Mouse (Mus musculus): ENCODE measurements around the gene Rab33b.

Rab33b gene

DNA sequence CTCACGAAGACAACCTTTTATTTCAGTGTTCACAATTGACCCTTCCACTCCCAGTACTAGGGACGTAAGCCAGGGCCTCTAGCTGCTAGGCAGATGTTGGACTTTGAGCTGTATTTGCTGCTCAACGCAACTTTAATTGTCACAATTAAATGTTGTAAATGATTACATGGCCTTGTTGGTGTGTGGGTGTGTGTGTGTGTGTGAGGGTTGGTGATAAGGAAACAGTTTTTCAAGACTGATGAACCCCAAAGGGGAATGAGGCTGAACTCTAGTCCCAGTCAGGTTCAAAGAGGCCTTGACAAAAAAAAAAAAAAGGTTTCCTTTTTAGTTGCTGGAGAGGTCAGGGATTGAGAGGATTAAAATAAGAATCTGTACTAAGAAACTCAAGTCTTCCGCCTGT lies 33.7 kb downstream of the Rab33b start:
- no peak for DNase-seq

DNA sequence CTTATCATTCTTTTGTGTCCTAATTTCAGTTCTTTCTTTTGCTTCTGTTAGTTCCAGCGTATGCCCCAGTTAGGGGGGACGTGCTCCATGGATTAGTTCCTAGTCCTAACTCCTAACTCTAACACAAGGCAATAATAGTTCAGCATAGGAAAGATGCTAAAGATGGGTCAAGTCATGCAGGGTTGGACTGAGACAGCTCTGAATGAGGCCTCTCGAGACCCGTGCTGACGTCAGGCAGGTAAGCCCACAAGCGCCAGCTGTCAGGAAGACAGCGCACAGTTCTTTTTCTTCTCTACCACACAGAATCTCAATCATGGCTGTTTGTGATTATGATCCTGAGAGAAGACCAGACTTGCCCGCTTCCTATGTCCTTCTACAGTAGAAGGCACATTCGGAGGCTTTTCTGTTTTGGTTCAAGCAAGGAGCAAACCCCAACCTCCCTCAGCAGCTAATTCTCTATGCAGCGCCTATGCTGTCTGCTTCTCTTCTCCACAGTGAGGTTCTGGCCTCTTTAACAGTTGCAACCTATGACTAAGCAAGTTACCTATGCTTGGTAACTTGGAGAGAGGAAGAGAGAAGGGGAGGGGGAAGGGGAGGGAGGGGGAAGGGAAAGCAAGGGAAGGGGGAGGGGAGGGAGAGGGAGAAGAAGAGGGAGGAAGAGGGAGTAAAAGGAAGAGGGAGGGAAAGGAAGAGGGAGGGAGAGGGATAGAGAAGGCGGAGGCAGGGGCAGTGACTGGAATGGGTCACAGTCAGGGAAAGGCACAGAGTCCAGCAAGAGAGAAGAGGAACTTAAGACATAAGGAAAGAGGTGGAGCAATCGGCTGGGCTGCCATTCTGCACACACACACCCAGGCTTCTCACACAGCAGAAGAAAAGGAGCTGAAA lies 34.4 kb downstream of the Rab33b start:
- DNase-seq: peak; percentile 15

DNA sequence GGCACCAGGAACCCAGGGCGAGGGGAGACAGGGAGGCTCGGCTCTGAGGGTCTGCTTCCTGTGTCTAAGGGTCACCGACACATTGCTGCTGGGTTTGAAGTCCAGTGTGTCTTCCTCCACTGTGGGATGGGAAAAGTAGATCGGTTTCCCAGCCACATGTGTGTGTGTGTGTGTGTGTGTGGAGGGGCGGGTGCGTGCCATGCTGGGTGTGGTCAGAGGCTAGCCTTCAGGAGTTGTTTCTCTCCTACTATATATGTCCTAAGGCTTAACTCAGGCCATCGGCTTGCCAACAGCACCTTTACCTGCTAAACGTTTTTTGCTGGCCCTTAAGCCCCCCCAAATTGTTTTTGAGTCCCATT lies 35.0 kb downstream of the Rab33b start:
- peak; percentile 45 for DNase-seq

DNA sequence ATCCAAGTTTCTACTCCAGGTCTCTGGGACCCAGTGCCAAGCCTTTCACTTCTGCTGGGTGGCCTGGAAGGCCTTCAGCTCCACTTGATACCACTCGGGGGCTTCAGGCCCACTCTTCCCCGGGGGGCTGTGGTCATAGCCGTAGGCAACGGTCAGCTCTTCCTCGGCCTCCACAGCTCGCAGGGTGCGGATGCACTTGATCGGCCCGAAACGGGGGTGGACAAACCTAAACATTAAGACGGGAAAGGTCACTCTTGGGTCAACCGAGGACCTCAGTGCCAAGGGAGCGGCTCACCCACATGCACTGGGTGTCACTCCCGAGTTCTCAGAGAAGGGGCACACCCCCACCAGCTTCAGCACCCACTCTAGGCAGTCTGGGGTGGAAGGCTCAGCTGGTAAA lies 37.5 kb downstream of the Rab33b start:
- DNase-seq: no peak

DNA sequence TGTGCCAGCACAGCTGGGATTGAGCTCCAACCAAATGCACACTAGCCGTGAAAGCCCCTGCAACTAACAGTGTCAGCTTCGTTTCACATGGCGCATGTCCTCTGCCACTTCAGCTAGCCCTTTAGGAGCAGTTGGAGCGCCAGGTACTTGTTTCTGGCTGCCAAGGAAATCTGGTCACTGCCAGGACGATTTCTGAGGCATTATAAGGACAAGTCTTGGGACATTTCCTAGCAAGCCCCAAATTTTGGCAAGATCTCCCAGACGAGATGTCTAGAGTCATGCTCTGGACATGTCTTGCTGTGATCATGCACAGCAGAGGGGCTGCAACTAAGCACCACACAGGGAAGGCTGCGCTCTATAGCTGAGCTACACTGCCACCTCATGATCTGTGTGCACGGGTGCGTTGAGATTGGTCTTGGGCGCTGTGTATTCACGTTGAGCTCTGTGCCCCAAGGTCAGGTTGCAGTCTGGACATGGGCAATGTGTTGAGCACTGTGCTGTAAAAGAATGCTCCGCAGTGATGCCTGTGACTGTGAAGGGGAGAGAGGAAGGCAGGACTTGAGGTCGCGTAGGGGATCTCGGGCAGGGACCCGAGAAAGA lies 41.6 kb downstream of the Rab33b start:
- no peak for DNase-seq

DNA sequence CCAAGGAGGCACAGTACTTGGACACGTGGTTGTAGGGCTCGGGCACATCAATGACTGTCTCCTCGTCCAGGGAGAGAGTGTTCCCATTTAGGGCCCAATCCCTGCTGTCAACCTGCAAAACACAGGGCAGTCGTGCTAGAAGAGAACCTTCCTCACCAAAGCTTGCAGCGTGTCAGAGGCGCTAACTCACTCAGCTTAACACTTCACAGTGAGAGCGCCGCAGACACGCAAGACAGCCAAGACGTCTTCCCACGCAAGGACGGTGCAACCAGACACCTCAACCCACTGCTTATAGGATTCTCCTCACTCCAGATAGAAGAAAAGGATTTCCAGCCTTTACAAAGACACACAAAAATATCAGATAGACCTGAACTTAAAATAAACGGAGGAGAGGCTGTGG lies 43.2 kb downstream of the Rab33b start:
- no peak for DNase-seq

DNA sequence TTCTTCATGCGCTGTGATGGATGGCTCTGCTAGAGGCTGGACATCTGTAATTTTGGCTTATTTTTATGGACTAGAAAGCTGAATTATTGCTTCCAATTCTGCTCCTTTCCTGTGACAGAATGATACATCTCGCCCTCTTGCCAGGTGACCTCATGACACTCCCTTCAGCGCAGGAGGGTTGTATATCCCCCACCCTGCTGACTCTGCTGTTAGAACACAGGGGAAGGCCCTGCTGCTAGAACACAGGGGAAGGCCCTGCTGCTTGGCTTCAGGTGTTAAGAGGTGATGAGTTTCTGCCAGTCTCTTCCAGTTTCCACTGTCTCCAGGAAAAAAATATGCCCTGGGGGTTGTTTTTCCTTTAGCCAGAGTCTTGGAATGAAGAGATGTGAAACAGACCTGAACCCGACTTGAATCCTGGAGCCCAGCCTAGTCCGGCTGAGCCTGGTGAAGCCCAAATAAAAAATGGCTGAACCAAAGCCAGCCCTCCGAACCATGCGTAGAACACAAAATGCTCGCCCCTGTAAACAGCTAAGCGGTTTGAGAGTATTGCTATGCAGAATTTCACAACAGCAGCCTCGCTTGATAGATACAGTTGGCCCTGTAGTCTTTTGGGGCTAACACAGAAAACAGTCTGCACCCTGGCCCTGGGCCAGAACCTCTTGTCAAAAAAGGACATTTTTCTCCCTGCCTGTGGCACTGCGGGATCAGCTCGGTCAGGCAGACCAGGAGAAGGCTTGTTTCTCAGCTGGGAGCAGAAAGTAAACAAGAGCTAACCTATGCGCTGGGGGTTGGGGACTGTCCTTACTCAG lies 48.0 kb downstream of the Rab33b start:
- DNase-seq: peak; percentile 30

DNA sequence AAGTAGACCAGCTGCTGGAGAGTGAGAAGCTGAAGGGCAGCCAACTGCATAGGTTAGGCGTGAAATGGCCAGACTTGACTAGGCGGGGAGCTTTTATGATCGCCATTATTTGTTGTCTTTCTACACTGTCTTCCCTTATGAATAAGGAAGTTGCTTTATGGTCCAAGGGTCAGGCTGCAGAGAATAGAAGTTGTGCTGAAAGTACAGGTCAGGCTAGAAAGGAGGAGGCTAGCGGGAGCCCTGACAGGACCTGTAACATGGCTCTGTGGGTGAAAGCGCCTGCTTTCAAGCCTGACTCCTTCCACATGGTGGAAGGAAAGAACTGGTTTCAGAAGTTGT lies 48.5 kb downstream of the Rab33b start:
- no peak for DNase-seq

DNA sequence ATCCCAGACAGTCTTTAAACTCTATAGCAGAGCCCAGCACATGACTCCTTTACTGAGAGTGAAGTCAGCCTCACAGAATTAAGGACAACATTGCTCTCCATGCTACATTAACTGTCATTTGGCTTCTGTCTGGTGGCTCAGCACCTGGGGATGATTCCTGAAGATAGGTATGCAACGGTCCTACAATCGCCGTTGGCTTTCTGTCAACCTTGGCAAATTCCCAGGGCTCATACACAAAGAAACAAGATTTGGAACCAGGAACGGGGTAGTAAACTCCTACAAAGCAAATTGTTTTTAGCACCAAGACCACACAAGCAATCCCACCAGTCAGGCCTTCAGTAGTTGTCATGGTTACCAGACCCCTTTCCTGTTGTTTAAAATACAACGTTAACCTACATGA lies 49.9 kb downstream of the Rab33b start:
- DNase-seq: no peak

DNA sequence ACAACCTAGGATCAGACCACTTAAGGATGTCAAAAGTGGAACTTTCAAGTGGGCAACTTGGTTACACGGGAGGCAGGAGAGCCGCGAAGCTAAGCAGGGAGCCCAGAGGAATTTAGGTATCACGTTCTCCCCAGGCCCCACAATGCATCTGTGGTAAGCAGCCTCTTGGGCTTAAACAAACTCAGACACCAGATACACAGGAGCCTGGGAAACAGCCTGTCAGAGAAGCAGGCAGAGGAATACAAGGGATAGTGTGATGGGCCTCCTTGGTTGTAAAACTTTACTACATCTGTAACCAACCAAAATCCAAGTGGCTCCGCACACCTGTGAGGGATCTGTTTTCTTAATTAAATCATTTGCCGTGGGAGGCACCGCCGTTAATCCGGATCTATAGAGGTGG lies 50.3 kb downstream of the Rab33b start:
- DNase-seq: no peak

DNA sequence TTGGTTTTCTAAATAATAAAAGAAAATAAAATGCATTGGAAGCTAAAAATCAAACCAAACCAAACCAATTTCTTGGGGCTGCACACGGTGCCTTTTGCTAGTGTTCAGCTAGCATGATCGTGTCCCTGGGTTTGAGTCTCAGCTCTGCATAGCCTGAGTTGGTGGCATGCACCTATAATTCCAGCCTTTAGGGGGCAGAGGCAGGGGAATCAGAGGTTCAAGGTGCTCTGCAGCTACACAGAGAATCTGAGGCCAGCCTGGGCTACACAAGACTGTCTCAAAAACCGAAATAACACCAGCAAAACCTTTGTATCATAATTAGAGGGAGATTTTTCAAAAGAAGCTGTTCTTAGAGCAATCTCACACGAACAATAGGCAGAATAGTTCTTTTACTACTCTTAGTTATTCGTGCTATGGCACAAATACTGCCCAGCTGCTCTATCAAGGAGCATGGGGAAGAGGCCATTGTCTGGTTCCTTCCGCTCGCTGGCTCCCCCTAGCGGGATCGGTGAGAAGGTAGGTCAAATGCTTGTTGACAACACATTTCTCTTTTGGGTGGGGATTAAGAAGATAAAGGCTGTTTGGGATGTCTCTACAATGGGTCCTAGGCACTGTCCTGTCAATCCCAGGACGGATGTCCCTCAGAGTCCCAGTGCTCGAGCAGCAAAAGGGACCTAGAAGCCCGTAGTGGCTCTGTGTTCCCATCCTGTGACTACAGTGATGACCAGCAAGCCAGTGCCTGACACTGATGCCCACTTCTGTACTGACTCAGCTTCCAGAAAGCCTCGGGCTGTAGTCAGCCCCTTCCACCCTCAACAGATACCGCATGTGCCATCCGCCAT lies 56.1 kb downstream of the Rab33b start:
- DNase-seq: peak; percentile 87

DNA sequence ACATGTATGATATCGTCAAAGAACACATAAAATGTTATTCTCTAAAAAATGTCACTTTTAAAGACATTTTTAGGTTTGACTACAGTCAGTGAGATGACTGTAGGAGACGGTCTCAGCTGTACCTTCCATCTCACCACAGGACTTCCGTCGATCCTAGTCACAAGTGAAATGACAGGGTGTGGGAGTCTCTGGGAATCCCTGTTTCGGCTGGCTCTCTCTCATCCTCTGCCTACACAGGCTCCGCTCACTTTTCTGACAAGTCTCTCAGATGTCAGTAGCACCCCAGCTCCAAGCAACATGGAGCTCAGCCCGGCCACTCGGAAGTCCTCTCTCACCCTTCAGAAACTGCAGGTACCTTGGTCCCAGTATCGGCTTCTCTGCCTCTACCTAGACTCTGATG lies 56.9 kb downstream of the Rab33b start:
- DNase-seq: no peak

DNA sequence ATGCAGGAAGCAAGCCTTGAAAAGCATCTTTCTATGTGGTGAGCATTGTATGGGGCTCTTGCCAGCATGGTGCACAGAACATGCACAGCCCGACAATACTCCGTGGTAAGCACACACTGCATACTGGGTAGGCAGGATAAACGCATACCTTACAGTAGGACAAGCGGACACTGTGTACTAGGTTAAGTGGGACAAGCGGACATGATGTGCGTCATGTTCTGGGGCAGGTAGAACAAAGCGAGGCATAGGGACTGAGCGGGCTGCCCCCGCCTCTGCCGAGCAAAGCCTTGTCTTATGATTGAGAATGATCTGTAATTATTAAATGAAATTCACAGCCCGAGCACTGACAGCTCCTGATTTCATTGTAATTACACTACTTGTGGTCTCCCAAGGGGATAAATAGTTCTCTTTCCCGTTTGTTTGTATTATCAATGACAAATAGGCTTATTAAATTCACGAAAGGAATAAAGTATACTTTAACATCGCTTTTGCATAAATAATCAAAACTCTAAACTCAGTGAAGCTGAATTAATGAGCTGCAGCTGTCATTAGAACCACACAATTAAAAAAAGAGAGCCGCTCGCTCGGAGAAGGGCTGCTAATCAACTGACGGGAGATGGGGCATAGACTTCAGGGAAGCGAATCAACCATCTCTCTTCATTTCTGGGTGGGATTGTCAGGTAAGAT lies 60.9 kb downstream of the Rab33b start:
- DNase-seq: no peak
